Mouse (Mus musculus) CH12.LX (cell line): ENCODE data around the gene Hoxc13. TPM values are rescaled to one million over a fixed set of nuclear protein-coding genes. Genes with fewer than 3 reads are reported as not detected.

Source experiments
- DNase-seq: peaks from one replicate; pipeline ENCODE4 v3.0.0-alpha.2; 2013; ENCODE audit errors: extremely low read depth
- H3K27ac ChIP-seq: 2 replicates; pipeline ENCODE4 v1.5.1; 2012; ENCODE audit warnings: low read depth, mild to moderate bottlenecking, control low read depth, moderate library complexity; ENCODE audit not compliant: insufficient read depth
- H3K27me3 ChIP-seq: replicated peaks from 2 replicates; pipeline ENCODE3; 2012; ENCODE audit warnings: inconsistent platforms
- H3K36me3 ChIP-seq, 2 experiments: replicated peaks in 1 of 2; 2 replicates each; pipeline versions ENCODE3 to v1.6.1; 2012; ENCODE audit warnings: inconsistent platforms in 1 of 2, low read length in 1 of 2, mild to moderate bottlenecking in 1 of 2, mixed read lengths in 1 of 2, moderate library complexity in 1 of 2; ENCODE audit not compliant: control insufficient read depth in 1 of 2, insufficient read depth in 1 of 2
- H3K4me1 ChIP-seq, 2 experiments: 2 replicates each; pipeline ENCODE4 v1.6.1; 2012; ENCODE audit warnings: inconsistent platforms in 1 of 2, moderate library complexity in 1 of 2; ENCODE audit not compliant: insufficient read depth in 2 of 2, control insufficient read depth in 1 of 2
- H3K4me2 ChIP-seq: 2 replicates; pipeline ENCODE4 v1.6.1; 2012; ENCODE audit warnings: low read depth, mild to moderate bottlenecking, control low read depth; ENCODE audit not compliant: poor library complexity, insufficient read depth, severe bottlenecking
- H3K4me3 ChIP-seq, 3 experiments: fragments of 150-350 bp in 1 of 3; sonication (generic) in 1 of 3; replicated peaks in 1 of 3; 2 replicates each; pipeline versions ENCODE3 to v1.5.1; 2011 to 2012; ENCODE audit warnings: low read depth in 2 of 3, low read length in 2 of 3, mild to moderate bottlenecking in 2 of 3, moderate library complexity in 2 of 3, control low read depth in 1 of 3, improper control_type of control experiment in 1 of 3, inconsistent platforms in 1 of 3, mixed read lengths in 1 of 3; ENCODE audit not compliant: poor library complexity in 1 of 3
- H3K79me2 ChIP-seq: replicated peaks from 2 replicates; pipeline ENCODE4 v1.6.1; 2012; ENCODE audit warnings: mild to moderate bottlenecking, moderate library complexity; ENCODE audit not compliant: control insufficient read depth, poor library complexity, insufficient read depth, severe bottlenecking; ENCODE audit errors: extremely low read depth
- H3K9ac ChIP-seq: 2 replicates; pipeline ENCODE4 v1.6.1; 2012; ENCODE audit warnings: low read depth, mild to moderate bottlenecking, control low read depth, moderate library complexity; ENCODE audit not compliant: insufficient read depth
- H3K9me3 ChIP-seq: replicated peaks from 2 replicates; pipeline ENCODE3; 2012; ENCODE audit warnings: low read length, inconsistent platforms, mixed read lengths
- BHLHE40 ChIP-seq: IDR thresholded peaks from 2 replicates; pipeline ENCODE4 v1.6.1; 2011; ENCODE audit warnings: mild to moderate bottlenecking, low read depth, low read length, improper control_type of control experiment
- CTCF ChIP-seq, 2 experiments: IDR thresholded peaks in 1 of 2; conservative IDR thresholded peaks in 1 of 2; 2 replicates each; pipeline ENCODE4 v1.5.1; 2011 to 2012; ENCODE audit warnings: low read depth in 2 of 2, low read length in 2 of 2, improper control_type of control experiment in 1 of 2, inconsistent platforms in 1 of 2, mild to moderate bottlenecking in 1 of 2, moderate library complexity in 1 of 2
- E2F4 ChIP-seq: IDR thresholded peaks from 2 replicates; pipeline ENCODE4 v1.6.1; 2011; ENCODE audit warnings: low read depth, low read length, improper control_type of control experiment; ENCODE audit not compliant: insufficient replicate concordance
- ELF1 ChIP-seq: IDR thresholded peaks from 2 replicates; pipeline ENCODE4 v1.6.1; 2014; ENCODE audit warnings: low read depth, mild to moderate bottlenecking, inconsistent platforms, low read length, improper control_type of control experiment
- EP300 ChIP-seq: IDR thresholded peaks from 2 replicates; pipeline ENCODE4 v1.6.1; 2011; ENCODE audit warnings: low read length, improper control_type of control experiment
- GABPA ChIP-seq: IDR thresholded peaks from 2 replicates; pipeline ENCODE4 v1.6.1; 2012; ENCODE audit warnings: low read depth, low read length, improper control_type of control experiment, inconsistent platforms; ENCODE audit not compliant: insufficient replicate concordance
- IRF4 ChIP-seq: IDR thresholded peaks from 2 replicates; pipeline ENCODE4 v1.6.1; 2014; ENCODE audit warnings: low read depth, mild to moderate bottlenecking, inconsistent platforms, low read length, improper control_type of control experiment
- JUND ChIP-seq: conservative IDR thresholded peaks from 2 replicates; pipeline ENCODE4 v1.6.1; 2011; ENCODE audit warnings: low read depth, low read length, improper control_type of control experiment
- KAT2A ChIP-seq: IDR thresholded peaks from 2 replicates; pipeline ENCODE4 v1.6.1; 2012; ENCODE audit warnings: low read length, improper control_type of control experiment, inconsistent platforms; ENCODE audit not compliant: insufficient replicate concordance
- MAFK ChIP-seq: IDR thresholded peaks from 2 replicates; pipeline ENCODE4 v1.6.1; 2011; ENCODE audit warnings: low read length, improper control_type of control experiment; ENCODE audit not compliant: insufficient replicate concordance
- MAZ ChIP-seq: IDR thresholded peaks from 2 replicates; pipeline ENCODE4 v1.6.1; 2012; ENCODE audit warnings: low read depth, mild to moderate bottlenecking, inconsistent platforms, low read length, improper control_type of control experiment, moderate library complexity
- MEF2A ChIP-seq: IDR thresholded peaks from 2 replicates; pipeline ENCODE4 v1.6.1; 2014; ENCODE audit warnings: low read depth, mild to moderate bottlenecking, inconsistent platforms, low read length, improper control_type of control experiment, borderline replicate concordance
- MXI1 ChIP-seq: IDR thresholded peaks from 2 replicates; pipeline ENCODE4 v1.6.1; 2011; ENCODE audit warnings: mild to moderate bottlenecking, low read depth, low read length, improper control_type of control experiment
- MYC ChIP-seq: IDR thresholded peaks from 2 replicates; pipeline ENCODE4 v1.6.1; 2011; ENCODE audit warnings: low read depth, mild to moderate bottlenecking, improper control_type of control experiment, low read length
- NELFE ChIP-seq: IDR thresholded peaks from 2 replicates; pipeline ENCODE4 v1.6.1; 2011; ENCODE audit warnings: low read depth, low read length, improper control_type of control experiment
- NRF1 ChIP-seq: IDR thresholded peaks from 2 replicates; pipeline ENCODE4 v1.6.1; 2014; ENCODE audit warnings: low read depth, mild to moderate bottlenecking, inconsistent platforms, low read length, improper control_type of control experiment, moderate library complexity
- PAX5 ChIP-seq: IDR thresholded peaks from 2 replicates; pipeline ENCODE4 v1.6.1; 2012; ENCODE audit warnings: low read length, inconsistent platforms, mixed read lengths
- POLR2A ChIP-seq: IDR thresholded peaks from 2 replicates; pipeline ENCODE4 v1.6.1; 2011; ENCODE audit warnings: low read depth, mild to moderate bottlenecking, improper control_type of control experiment, low read length
- SIN3A ChIP-seq: IDR thresholded peaks from 2 replicates; pipeline ENCODE4 v1.6.1; 2012; ENCODE audit warnings: low read length, improper control_type of control experiment, inconsistent platforms
- UBTF ChIP-seq: IDR thresholded peaks from 2 replicates; pipeline ENCODE4 v1.6.1; 2012; ENCODE audit warnings: low read depth, mild to moderate bottlenecking, inconsistent platforms, low read length, improper control_type of control experiment, moderate library complexity
- USF2 ChIP-seq: conservative IDR thresholded peaks from 2 replicates; pipeline ENCODE4 v1.6.1; 2011; ENCODE audit warnings: low read depth, low read length, improper control_type of control experiment
- ZKSCAN1 ChIP-seq: IDR thresholded peaks from 2 replicates; pipeline ENCODE4 v1.6.1; 2012; ENCODE audit warnings: low read depth, inconsistent platforms, low read length, improper control_type of control experiment, borderline replicate concordance
- dilution Hi-C: fragments of 300-500 bp; cut with MboI; formaldehyde crosslinking; loops from 2 replicates; pipeline ENCODE4 v1.14.3; 2020; ENCODE audit warnings: low sequenced_read_pairs; ENCODE audit not compliant: extremely low pct_unique_long_range_greater_than_20kb, extremely low pct_ligation_motif_present
- in situ Hi-C: fragments of 300-500 bp; cut with MboI; formaldehyde crosslinking; loops from 3 replicates; pipeline ENCODE4 v1.14.3; 2019; ENCODE audit warnings: low sequenced_read_pairs, low pct_ligation_motif_present, low pct_unique_long_range_greater_than_20kb, mixed read lengths
- polyA plus RNA-seq: library from polyadenylated mRNA; unstranded; fragments of >175 nt; gene quantifications from 2 replicates; pipeline ENCODE4 v1.2.1, GENCODE M21; 2012; ENCODE audit warnings: low read depth; ENCODE audit not compliant: insufficient read length
- total RNA-seq, 2 experiments: library from RNA; depleted of rRNA; stranded (reverse); fragments of 300-350 nt in 1 of 2; fragments of >200 nt in 1 of 2; gene quantifications; 2 replicates each; pipeline ENCODE4 v1.2.3; 2012 to 2014

Hoxc13 gene
- total and polyA plus RNA-seq, 3 experiments: not detected

- no peaks in the 10 kb centered on the region for H3K4me1 ChIP-seq
- H3K9ac ChIP-seq: no peak overlapping the region
- no peak overlapping the region for H3K4me2 ChIP-seq
- no peak overlapping the region for H3K27ac ChIP-seq
- H3K4me3 ChIP-seq: no peak overlapping the region
- dilution Hi-C loops: no loop called here
- no peaks in the 10 kb centered on the region for H3K36me3 ChIP-seq
- no peaks in the 10 kb centered on the region for H3K79me2 ChIP-seq
- TF ChIP-seq ELF1 (no peak), USF2 (no peak), E2F4 (no peak)
- in situ Hi-C loops: no loop called here
- no peak for DNase-seq
- peaks cover 97% of the 10 kb centered on the region for H3K27me3 ChIP-seq
- no peaks in the 10 kb centered on the region for H3K9me3 ChIP-seq
Observed at GRCm38 (mm10) chr15:102947276-102947675, 26.4 kb downstream of the Hoxc13 start.

DNA sequence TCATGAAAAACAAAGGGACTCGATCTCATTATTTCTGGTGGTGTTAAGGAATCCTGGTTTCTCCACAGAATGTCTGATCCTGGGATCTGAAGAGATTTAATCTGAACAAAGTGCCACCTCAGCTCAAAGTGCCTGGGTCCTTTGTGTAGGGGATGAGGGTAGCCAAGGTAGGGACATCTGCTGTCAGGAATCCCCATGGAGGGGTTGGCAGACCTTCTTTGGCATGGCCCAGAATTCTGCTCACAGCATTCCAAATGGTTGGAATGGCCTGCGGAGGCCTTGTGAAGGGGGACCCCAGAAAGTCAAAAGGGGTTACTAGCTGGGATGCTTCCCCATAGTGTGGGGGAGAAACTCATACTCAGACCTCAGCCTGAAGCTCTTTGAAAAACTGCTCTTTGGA is 27.9 kb downstream of the Hoxc13 start:
- H3K9ac ChIP-seq: no peak overlapping the region
- H3K36me3 ChIP-seq: no peaks in the 10 kb centered on the region
- no peak overlapping the region for H3K27ac ChIP-seq
- TF ChIP-seq NRF1 (no peak), MAZ (no peak), NELFE (no peak)
- H3K4me1 ChIP-seq: no peaks in the 10 kb centered on the region
- no peak overlapping the region for H3K4me2 ChIP-seq
- peaks cover 98% of the 10 kb centered on the region for H3K27me3 ChIP-seq
- no peaks in the 10 kb centered on the region for H3K9me3 ChIP-seq
- no peak for DNase-seq
- dilution Hi-C loops (no loop called here), in situ Hi-C loops (no loop called here)
- H3K79me2 ChIP-seq: no peaks in the 10 kb centered on the region
- H3K4me3 ChIP-seq: no peak overlapping the region

DNA sequence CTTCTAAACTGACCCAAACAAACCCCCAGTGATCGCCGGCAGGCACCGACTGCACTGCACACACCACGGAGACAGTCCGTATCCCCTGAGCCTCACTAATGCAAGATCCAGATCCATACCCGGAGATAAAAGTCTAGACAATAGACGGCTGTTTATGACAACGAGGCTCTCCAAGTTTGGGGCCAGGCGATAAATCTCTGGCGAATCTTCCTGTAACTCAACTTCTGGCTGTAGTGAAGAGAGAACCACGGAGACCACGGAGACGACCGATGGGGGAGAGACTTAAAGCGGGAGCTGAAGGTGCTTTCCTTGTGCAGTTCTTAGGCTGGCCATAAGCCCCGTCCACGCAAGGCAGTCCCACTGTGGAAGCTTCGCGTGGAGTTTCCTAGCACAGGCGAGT is 28.8 kb downstream of the Hoxc13 start:
- no peaks in the 10 kb centered on the region for H3K36me3 ChIP-seq
- no peaks in the 10 kb centered on the region for H3K79me2 ChIP-seq
- H3K4me2 ChIP-seq: no peak overlapping the region
- in situ Hi-C loops (no loop called here), dilution Hi-C loops (no loop called here)
- H3K4me3 ChIP-seq: no peak overlapping the region
- DNase-seq: no peak
- TF ChIP-seq PAX5: no peak
- TF ChIP-seq MAFK: no peak
- TF ChIP-seq GABPA: no peak
- no peak for TF ChIP-seq MEF2A
- no peak for TF ChIP-seq EP300
- no peak for TF ChIP-seq BHLHE40
- TF ChIP-seq MAZ: no peak
- no peak for TF ChIP-seq MYC
- TF ChIP-seq IRF4: no peak
- TF ChIP-seq SIN3A: no peak
- no peak for TF ChIP-seq JUND
- TF ChIP-seq CTCF (conservative IDR thresholded peaks at IDR 0.05 in 1 of 2, IDR thresholded peaks at IDR 0.05 in 1 of 2; ENCODE audit: low read depth in 2 of 2, low read length in 2 of 2): no peak
- no peak for TF ChIP-seq MXI1
- no peak for TF ChIP-seq UBTF
- TF ChIP-seq KAT2A: no peak
- TF ChIP-seq ZKSCAN1: no peak
- TF ChIP-seq POLR2A: no peak
- H3K9ac ChIP-seq: no peak overlapping the region
- H3K27ac ChIP-seq: no peak overlapping the region
- H3K27me3 ChIP-seq: peaks cover 97% of the 10 kb centered on the region
- H3K4me1 ChIP-seq: no peaks in the 10 kb centered on the region
- H3K9me3 ChIP-seq: no peaks in the 10 kb centered on the region
